Mouse (Mus musculus) embryo, embryonic 9.5 days (tissue): ENCODE measurements at regions not wholly inside any gene's neighbourhood (a gene's known extent, or its start where the extent isn't known, plus 50 kb on each side); places are given as distances from the start of the nearest gene placed in this dataset.

Experiments used
- DNase-seq: peaks from one replicate; pipeline ENCODE4 v3.0.0-alpha.2; 2017; ENCODE audit errors: extremely low spot score

DNA sequence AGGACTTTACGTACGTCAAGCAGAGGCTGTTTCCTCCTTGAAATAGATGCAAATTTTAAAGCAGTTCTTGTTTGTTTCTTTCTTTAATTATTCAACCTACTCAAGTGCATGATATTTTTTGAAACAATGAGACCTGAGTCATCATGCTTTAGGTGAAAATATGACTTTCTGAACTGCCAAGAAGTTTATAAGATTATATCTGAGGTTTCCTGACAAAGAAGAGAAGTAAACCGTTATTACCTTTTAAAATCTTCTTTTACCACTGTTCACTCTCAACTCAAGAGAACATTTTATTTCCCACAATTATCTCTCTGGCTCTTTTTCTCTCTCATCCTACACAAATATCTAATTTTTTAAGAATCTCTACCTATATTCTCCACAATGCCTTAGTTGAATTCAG lies 258.3 kb downstream of the H2afb1 start:
- no peak for DNase-seq

DNA sequence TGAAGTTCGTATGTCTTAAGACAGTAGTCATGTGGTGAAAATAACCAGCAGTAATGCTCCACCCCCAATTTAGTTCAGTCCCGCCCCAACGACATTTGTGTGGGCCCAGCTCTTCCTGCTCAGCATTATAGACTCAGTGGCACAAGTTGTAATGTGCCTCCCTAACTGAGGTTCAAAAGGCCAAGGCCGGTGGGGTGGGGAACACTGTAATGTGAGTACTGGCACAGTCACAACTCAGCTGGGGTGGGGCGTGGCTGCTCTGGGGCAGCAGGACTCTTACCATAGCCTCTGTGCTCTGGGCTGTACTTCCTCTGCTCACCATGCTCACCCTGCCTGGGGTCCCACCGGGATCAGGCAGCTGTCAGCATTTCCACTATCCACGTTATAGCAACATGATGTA lies 283.9 kb downstream of the H2afb1 start:
- DNase-seq = no peak

DNA sequence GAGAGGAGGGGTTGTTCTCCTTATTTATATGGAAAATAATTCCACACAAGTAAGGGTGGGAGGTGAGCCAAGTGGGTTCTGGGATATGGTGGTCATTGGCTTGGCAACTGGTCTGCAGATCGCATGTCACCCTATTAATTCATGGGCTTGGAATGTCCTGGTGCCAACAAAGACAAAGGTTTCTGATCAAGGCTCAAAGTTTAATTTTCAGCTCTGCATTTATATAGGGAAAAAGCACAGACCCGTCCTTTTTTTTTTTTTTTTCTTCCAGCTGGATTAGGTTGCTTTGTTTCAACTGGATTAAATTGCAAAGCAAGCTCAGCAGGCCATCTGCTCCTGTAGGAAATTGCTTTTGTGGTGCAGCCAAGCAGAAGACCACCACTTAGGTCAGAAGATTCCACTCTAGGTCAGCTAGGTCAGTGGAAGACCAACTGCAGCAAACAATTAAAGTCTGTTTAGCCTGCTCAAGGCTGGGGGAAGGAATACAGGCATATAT lies 285.2 kb downstream of the H2afb1 start:
- DNase-seq = peak; percentile 7
